Mouse (Mus musculus): ENCODE data around the gene Uqcc1. TPM values are rescaled to one million over a fixed set of nuclear protein-coding genes. Genes with fewer than 3 reads are reported as not detected.
"Not testable (repeated sequence)": the region's sequence is repeated elsewhere in the genome, so short reads cannot be mapped to it uniquely, and the experiment has no call there.

Uqcc1 gene
- total RNA-seq, 2 experiments from 2014 or later, result 92.3 to 108 TPM

GRCm38 (mm10) chr2:155861581-155861980, 68.5 kb downstream of the Uqcc1 start:
- DNase-seq, result no peak

GRCm38 (mm10) chr2:155860102-155860501, 70.0 kb downstream of the Uqcc1 start:
- no peak for DNase-seq

GRCm38 (mm10) chr2:155852536-155852935, 77.6 kb downstream of the Uqcc1 start:
- DNase-seq, result no peak

GRCm38 (mm10) chr2:155850120-155850519, 80.0 kb downstream of the Uqcc1 start:
- no peak for DNase-seq

- no peak for DNase-seq
These were observed 80.6 kb downstream of the Uqcc1 start for GRCm38 (mm10) chr2:155849464-155849863.

- DNase-seq, result peak; percentile 81
These were observed 81.8 kb downstream of the Uqcc1 start for GRCm38 (mm10) chr2:155848291-155848690.

- no peak for DNase-seq
These were observed 83.2 kb downstream of the Uqcc1 start for GRCm38 (mm10) chr2:155846930-155847329.

- no peak for DNase-seq
These were observed 91.1 kb downstream of the Uqcc1 start for GRCm38 (mm10) chr2:155838961-155839360.

GRCm38 (mm10) chr2:155837961-155838360, 92.1 kb downstream of the Uqcc1 start:
- no peak for DNase-seq

- no peak for DNase-seq
These were observed 95.4 kb downstream of the Uqcc1 start, which contains the start of gene Fam83c for GRCm38 (mm10) chr2:155834732-155835131. Gene Fam83c (minus strand): TSS chr2:155834854.

GRCm38 (mm10) chr2:155832087-155832486, 98.0 kb downstream of the Uqcc1 start:
- DNase-seq, result not testable (repeated sequence)

GRCm38 (mm10) chr2:155831302-155831701, 98.8 kb downstream of the Uqcc1 start:
- DNase-seq, result no peak

GRCm38 (mm10) chr2:155830841-155831240, 99.3 kb downstream of the Uqcc1 start:
- no peak for DNase-seq

- DNase-seq, result peak; percentile 74
These were observed 103.3 kb downstream of the Uqcc1 start, which contains the start of gene Eif6 for GRCm38 (mm10) chr2:155826630-155827424. Gene Eif6 (minus strand): TSS chr2:155826925.

GRCm38 (mm10) chr2:155825904-155826629, 104.0 kb downstream of the Uqcc1 start:
- DNase-seq, result no peak

GRCm38 (mm10) chr2:155823722-155824121, 106.4 kb downstream of the Uqcc1 start:
- no peak for DNase-seq

GRCm38 (mm10) chr2:155820779-155821178, 109.3 kb downstream of the Uqcc1 start:
- DNase-seq, result no peak

- DNase-seq, result no peak
These were observed 110.5 kb downstream of the Uqcc1 start for GRCm38 (mm10) chr2:155819449-155820251.

GRCm38 (mm10) chr2:155819392-155819448, 110.9 kb downstream of the Uqcc1 start, which contains the start of gene BC029722:
Gene BC029722 (minus strand): TSS chr2:155819426.
- DNase-seq, result no peak

GRCm38 (mm10) chr2:155818596-155819391, 111.3 kb downstream of the Uqcc1 start:
- DNase-seq, result peak; percentile 96

- no peak for DNase-seq
These were observed 112.5 kb downstream of the Uqcc1 start for GRCm38 (mm10) chr2:155817301-155818245.
